Mouse (Mus musculus): ENCODE measurements at regions not wholly inside any gene's neighbourhood (a gene's known extent, or its start where the extent isn't known, plus 50 kb on each side); places are given as distances from the start of the nearest gene placed in this dataset.
A peak's percentile ranks its signal among the peaks of the same experiment; 100 is the strongest.

- no peak for DNase-seq (ENCODE audit: low spot score in 2 of 2)
Measured at GRCm38 (mm10) chr15:88035486-88035885, 491.4 kb downstream of the Fam19a5 start.

GRCm38 (mm10) chr15:88036146-88037000 lies 492.3 kb downstream of the Fam19a5 start:
- peak; percentile 2 to 4 for DNase-seq (ENCODE audit: low spot score in 2 of 2)

GRCm38 (mm10) chr15:88037606-88038005 lies 493.5 kb downstream of the Fam19a5 start:
- no peak for DNase-seq (ENCODE audit: low spot score in 2 of 2)

- DNase-seq (ENCODE audit: low spot score in 2 of 2): no peak
Measured at GRCm38 (mm10) chr15:88042821-88043220, 498.7 kb downstream of the Fam19a5 start.

- no peak for DNase-seq (ENCODE audit: low spot score in 2 of 2)
Measured at GRCm38 (mm10) chr15:88058071-88058470, 514.0 kb downstream of the Fam19a5 start.

GRCm38 (mm10) chr15:88060935-88061334 lies 516.8 kb downstream of the Fam19a5 start:
- no peak for DNase-seq (ENCODE audit: low spot score in 2 of 2)

- DNase-seq (ENCODE audit: low spot score in 2 of 2): no peak
Measured at GRCm38 (mm10) chr15:88063041-88063440, 518.9 kb downstream of the Fam19a5 start.

GRCm38 (mm10) chr15:88068476-88068875 lies 524.4 kb downstream of the Fam19a5 start:
- no peak for DNase-seq (ENCODE audit: low spot score in 2 of 2)

GRCm38 (mm10) chr15:88072676-88073075 lies 527.4 kb upstream of the Zdhhc25 start:
- no peak for DNase-seq (ENCODE audit: low spot score in 2 of 2)

- DNase-seq (ENCODE audit: low spot score in 2 of 2): no peak
Measured at GRCm38 (mm10) chr15:88083911-88084310, 516.2 kb upstream of the Zdhhc25 start.

GRCm38 (mm10) chr15:88085631-88086030 lies 514.5 kb upstream of the Zdhhc25 start:
- peak; percentile 1 to 40 for DNase-seq (ENCODE audit: low spot score in 2 of 2)

- DNase-seq (ENCODE audit: low spot score in 2 of 2): no peak
Measured at GRCm38 (mm10) chr15:88089486-88089885, 510.6 kb upstream of the Zdhhc25 start.

- no peak for DNase-seq (ENCODE audit: low spot score in 2 of 2)
Measured at GRCm38 (mm10) chr15:88091390-88091789, 508.7 kb upstream of the Zdhhc25 start.

GRCm38 (mm10) chr15:88120376-88120775 lies 479.7 kb upstream of the Zdhhc25 start:
- no peak for DNase-seq (ENCODE audit: low spot score in 2 of 2)

- DNase-seq (ENCODE audit: low spot score in 2 of 2): no peak
Measured at GRCm38 (mm10) chr15:88123907-88124523, 476.1 kb upstream of the Zdhhc25 start.

GRCm38 (mm10) chr15:88146118-88146517 lies 454.0 kb upstream of the Zdhhc25 start:
- no peak for DNase-seq (ENCODE audit: low spot score in 2 of 2)

- no peak for DNase-seq (ENCODE audit: low spot score in 2 of 2)
Measured at GRCm38 (mm10) chr15:88151199-88151598, 448.9 kb upstream of the Zdhhc25 start.

GRCm38 (mm10) chr15:88159618-88160170 lies 440.4 kb upstream of the Zdhhc25 start:
- no peak for DNase-seq (ENCODE audit: low spot score in 2 of 2)

GRCm38 (mm10) chr15:88160291-88160690 lies 439.8 kb upstream of the Zdhhc25 start:
- DNase-seq (ENCODE audit: low spot score in 2 of 2): no peak

GRCm38 (mm10) chr15:88163438-88163837 lies 436.7 kb upstream of the Zdhhc25 start:
- DNase-seq (ENCODE audit: low spot score in 2 of 2): no peak

GRCm38 (mm10) chr15:88174326-88174725 lies 425.8 kb upstream of the Zdhhc25 start:
- DNase-seq (ENCODE audit: low spot score in 2 of 2): no peak

- DNase-seq (ENCODE audit: low spot score in 2 of 2): no peak
Measured at GRCm38 (mm10) chr15:88175991-88176390, 424.1 kb upstream of the Zdhhc25 start.

GRCm38 (mm10) chr15:88196539-88196938 lies 403.6 kb upstream of the Zdhhc25 start:
- DNase-seq (ENCODE audit: low spot score in 2 of 2): no peak
